ENCODE assay signal across 14 mouse cellular contexts in the genomic region with DNA sequence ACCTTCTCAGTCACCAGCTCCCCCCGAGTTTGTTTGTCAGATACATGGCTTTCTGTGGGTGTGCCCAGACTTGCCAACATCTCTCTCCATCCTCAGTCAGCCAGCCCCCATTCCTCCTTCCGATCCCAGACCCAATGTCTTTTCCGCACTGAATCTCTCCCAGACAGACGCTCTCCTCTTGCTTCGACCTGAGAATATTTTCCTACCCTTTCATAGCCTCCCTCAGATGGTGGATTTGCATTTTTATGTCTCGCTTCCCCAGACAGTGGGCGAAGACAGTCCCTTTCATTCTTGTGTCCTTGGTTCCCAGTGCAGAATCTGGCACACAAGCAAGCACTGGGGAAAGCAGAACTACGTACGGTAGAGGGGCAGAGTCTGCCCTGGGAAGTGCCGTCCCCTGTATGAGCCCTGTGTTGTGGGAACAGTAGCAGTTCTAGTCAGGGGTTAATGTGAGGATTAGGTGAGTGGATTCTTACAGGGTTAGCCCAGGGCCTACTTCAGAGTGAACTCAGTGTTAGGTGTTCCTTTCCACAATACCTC.
A peak's percentile ranks its signal among the peaks of the same experiment; 100 is the strongest.
DNase-seq lines count a peak whose midpoint lies in the region.
"Had no signal": no experiment of that assay in that cellular context is flagged by ENCODE, and none has a peak within 500 bp of the region (broad histone marks: within the 10 kb centered on the region; RNA-seq: fewer than 3 reads in every experiment).

No protein-coding gene starts in this region.

- peak; percentile 4 to 14 for DNase-seq in left cerebral cortex, adult 18-20 months (ENCODE audit: low spot score in 2 of 2)
- DNase-seq in left cerebral cortex, adult 11 months (ENCODE audit: low spot score): no peak
- DNase-seq in right cerebral cortex, adult 18-20 months: peak; percentile 4
- no peak for DNase-seq in right cerebral cortex, postnatal 4 days
- DNase-seq in brain, adult 2 months (ENCODE audit: low read depth, low spot score): peak; percentile 45
- peak; percentile 22 to 30 for DNase-seq in frontal cortex, postnatal 36 days (ENCODE audit: low spot score in 2 of 2)
- DNase-seq in kidney, adult 11 months: no peak
- DNase-seq: adrenal gland, adult 2 months; adrenal gland, postnatal 14 days; embryo, embryonic 11 days; gastrocnemius, postnatal 10 days; gastrocnemius, postnatal 36 days; heart, postnatal 10 days; heart, postnatal 36 days had no signal

Comparison
In these comparisons a context has a peak if more than half of its experiments do, and no peak if none do; other contexts are left out.
1. DNase-seq: peak in left cerebral cortex, adult 18-20 months (2 of 2), right cerebral cortex, adult 18-20 months (single experiment), brain, adult 2 months (single experiment) and frontal cortex, postnatal 36 days (2 of 2); none in left cerebral cortex, adult 11 months (single experiment), right cerebral cortex, postnatal 4 days (single experiment) and kidney, adult 11 months (single experiment).